Mouse (Mus musculus) ES-Bruce4 (cell line): ENCODE results near the gene Casp8ap2.

ENCODE experiments used
- CTCF ChIP-seq: IDR thresholded peaks from one replicate; pipeline ENCODE4 v1.8.1; 2011; ENCODE audit warnings: low read depth, low read length
- EP300 ChIP-seq: IDR thresholded peaks from 2 replicates; pipeline ENCODE4 v1.6.1; 2011; ENCODE audit warnings: low read depth, low read length; ENCODE audit not compliant: insufficient read depth
- POLR2A ChIP-seq: IDR thresholded peaks from one replicate; pipeline ENCODE4 v1.8.1; 2011; ENCODE audit warnings: low read length; ENCODE audit not compliant: insufficient read depth

DNA sequence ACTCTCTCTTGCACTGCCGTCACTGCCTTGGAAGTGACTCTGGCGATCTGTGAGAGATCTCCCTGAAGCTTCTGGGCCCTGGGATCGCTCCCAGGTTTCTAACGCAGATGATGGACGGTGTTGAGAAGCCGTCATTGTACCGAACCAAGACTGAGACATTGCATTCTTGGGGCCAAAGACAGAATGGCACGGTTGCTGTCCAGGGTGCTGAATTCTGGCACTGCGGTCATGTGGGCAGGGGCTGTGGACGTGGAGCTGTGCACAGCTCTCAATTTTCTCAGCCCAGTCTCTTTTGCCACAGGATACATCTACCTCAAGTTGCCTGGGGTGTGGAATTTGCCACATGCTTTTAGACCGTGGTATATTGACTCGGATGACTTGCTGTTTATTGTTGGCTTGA lies 14.1 kb upstream of the Casp8ap2 start:
- TF ChIP-seq POLR2A (no peak), CTCF (no peak), EP300 (no peak)
